Mouse (Mus musculus) cortical plate, adult 2 months (tissue): Measurements from ENCODE around the gene Themis3.

ENCODE experiments used
- CTCF ChIP-seq: fragments of 200-500 bp; IDR thresholded peaks from 2 replicates; pipeline ENCODE4 v1.5.1; 2011; ENCODE audit warnings: mild to moderate bottlenecking, control low read depth, low read length; ENCODE audit not compliant: insufficient read depth; ENCODE audit errors: extremely low read depth
- POLR2A ChIP-seq: fragments of 200-500 bp; IDR thresholded peaks from 2 replicates; pipeline ENCODE4 v1.6.1; 2011; ENCODE audit warnings: mild to moderate bottlenecking, low read length, control low read depth; ENCODE audit not compliant: insufficient read depth; ENCODE audit errors: extremely low read depth

- TF ChIP-seq POLR2A (no peak), CTCF (no peak)
Measured at GRCm38 (mm10) chr17:66571860-66572676, 22.4 kb downstream of the Themis3 start.
